Mouse (Mus musculus) brain, embryonic 14.5 days (tissue): ENCODE data around the gene Ccl6.

ENCODE experiments used
- CTCF ChIP-seq: fragments of 200-500 bp; IDR thresholded peaks from 2 replicates; pipeline ENCODE4 v1.5.1; 2012; ENCODE audit warnings: inconsistent platforms, mild to moderate bottlenecking, moderate library complexity, borderline replicate concordance; ENCODE audit not compliant: insufficient read depth, insufficient read length; ENCODE audit errors: extremely low read depth
- POLR2A ChIP-seq: fragments of 200-500 bp; IDR thresholded peaks from 2 replicates; pipeline ENCODE4 v1.6.1; 2012; ENCODE audit warnings: mild to moderate bottlenecking, inconsistent platforms, borderline replicate concordance; ENCODE audit not compliant: poor library complexity, insufficient read depth, insufficient read length, severe bottlenecking; ENCODE audit errors: extremely low read depth

DNA sequence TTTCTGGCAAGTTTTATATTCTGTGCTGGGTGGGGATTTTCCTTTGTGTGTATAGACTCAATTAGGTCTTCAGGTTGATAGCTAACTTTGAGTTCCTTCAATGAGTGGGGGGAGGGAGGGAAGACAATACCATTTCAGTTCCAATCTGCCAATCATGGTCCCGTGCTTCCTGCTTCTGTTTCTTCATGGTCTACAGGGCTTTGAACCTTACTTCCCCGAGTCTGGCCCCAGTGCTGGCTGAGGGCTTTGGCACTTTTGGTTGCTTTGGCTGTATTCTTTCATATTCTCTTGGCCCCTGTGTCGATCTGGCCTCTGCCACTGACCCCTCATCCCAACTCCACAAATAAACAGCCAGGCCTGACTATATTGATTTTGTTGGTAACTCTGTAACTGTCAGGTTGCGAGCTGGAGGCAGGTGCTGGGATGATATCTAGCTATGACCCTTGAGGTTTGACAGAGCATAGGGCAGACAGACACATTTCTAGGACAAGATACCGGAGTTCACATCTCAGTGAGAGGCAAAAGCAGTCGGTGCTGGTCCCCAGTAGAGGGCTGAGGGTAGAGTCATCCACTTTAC, 30.5 kb downstream of the Ccl6 start:
- TF ChIP-seq CTCF (no peak), POLR2A (no peak)
